Mouse (Mus musculus) cerebellum, adult 8-10 months (tissue): ENCODE results near the gene Iqsec1.

ENCODE experiments used
- DNase-seq: peaks from one replicate; pipeline ENCODE4 v3.0.0; 2022

Gene Iqsec1

DNA sequence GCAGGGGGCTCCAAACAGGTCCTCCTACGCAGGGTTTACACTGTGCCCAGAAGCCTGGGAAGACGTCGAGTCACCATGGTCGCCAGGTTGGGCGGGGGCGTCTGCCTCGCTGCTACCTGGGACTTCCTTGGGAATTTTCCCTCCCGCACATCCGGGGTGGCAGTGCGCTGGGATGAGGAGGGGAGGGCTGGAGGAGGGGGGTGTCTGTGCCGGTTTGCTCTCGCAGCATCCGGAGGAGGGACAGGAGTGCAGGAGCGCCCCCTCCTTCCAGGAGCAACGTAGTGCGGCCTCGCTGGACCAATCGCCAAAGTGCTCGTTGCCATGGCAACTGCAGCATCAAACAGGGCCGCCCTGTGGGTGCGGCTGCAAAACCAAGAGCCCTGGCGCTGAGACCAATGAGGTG lies 178.5 kb downstream of the Iqsec1 start:
- DNase-seq: peak; percentile 94

DNA sequence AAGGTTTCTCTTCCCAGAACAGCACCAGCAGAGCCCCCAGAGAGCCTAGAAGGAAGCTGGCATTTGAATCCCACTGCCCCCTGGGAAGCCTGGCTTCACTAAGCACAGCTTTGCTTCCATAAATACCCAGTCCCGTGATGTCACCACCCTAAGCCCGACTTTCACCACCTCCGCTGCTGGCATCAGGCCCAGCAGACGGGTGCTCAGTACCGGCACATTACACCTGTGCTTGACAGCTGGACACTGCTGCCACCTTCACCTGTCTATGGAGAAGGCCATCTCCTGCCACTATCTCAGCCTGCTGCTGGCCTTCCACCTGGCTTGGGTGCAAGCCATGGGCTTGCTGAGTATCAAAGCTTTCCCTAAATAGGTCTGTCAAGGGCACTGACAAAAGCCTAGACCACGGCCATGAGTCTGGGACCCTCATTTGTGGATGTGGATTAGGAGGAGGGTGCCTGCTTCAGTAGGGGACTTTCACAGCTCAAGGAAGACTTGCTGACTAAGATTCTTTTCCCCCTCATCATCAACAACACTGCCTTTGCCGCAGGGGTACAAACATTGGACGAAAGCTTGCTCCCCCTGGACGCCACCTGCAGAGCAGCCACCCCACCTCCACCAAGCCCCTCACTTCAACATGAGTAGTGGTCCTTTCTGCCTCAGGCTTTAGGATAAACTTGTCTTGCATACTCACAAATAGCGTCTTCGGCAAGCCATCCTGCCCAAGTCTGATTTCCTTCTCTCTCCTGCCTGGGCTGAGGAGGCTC lies 179.2 kb downstream of the Iqsec1 start:
- DNase-seq: peak; percentile 76

DNA sequence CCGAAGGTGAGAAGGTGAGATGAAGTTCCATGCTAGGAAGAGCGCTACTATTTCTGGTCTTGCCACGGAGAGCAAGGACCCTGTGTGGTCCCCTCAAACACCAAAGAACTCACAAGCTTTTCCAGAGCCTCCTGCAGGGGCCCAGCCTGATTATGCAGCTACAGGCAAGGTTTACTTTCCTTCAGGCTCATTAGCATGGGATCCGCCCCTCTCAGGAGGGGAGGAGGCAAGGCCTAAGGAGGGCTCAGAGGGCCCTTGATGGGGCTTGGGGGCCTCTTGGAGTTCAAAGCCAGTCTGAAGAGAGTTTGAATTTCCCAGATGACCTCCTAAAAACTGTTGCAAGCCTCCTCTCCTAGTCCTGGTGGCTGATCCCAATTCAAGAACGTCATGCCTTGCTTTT lies 179.9 kb downstream of the Iqsec1 start:
- peak; percentile 48 for DNase-seq

DNA sequence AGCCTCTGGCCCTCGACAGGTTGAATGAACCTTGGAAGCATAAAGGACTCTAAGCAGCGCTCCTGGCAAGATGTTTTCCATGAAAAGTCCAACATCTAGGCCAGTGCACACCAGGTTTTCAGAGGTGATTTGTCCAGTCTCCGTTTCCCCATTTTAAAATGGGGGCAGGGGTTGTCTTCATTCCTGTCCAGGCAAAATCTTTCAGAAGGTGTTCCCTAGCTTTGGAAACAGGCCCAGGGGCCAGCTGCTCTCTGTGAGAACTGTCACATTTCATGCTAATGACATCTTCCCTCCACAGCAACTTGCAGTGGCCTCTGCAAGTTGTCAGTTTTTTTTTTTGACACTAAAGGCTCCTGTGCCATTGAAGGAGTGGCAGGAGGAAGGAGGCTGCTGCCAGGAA lies 180.4 kb downstream of the Iqsec1 start:
- DNase-seq: peak; percentile 43

DNA sequence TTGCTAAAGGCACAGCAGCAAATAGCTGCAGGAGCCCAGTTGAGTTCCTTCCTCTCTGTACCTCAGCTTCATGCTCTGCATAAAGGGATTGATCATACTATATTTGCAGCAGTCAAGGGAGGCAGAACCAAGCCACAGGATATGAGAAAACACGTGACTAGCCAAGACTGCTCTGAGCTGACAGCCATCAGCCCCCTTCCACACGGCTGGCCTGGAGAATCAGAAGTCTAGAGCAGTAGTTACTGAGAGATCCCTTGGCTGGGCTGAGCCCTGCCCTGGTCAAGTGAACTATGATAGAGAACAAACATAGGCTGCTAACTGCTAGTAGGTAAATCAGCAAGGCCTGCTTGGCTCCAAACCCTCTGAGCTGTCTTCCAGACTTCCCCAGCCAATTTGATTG lies 180.9 kb downstream of the Iqsec1 start:
- no peak for DNase-seq

DNA sequence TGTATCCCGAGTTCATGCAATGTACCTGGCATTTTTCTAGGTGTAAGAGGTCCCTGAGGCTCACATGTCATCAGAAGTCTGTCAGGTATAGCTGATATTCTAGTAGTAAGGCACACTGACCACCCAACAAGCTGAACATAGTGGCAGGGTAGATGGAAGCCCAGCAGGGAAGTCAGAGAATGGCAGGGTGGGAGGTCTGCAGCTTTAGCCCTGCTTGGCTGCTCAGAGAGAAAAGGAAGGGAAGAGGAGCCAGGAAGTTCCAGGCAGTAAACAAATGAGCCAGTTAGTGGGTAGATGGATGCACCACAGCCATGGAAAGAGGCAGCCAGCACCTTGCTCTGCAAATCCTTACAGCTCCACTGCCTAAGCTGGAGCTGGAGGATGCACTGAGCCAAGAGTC lies 181.7 kb downstream of the Iqsec1 start:
- DNase-seq: peak; percentile 29

DNA sequence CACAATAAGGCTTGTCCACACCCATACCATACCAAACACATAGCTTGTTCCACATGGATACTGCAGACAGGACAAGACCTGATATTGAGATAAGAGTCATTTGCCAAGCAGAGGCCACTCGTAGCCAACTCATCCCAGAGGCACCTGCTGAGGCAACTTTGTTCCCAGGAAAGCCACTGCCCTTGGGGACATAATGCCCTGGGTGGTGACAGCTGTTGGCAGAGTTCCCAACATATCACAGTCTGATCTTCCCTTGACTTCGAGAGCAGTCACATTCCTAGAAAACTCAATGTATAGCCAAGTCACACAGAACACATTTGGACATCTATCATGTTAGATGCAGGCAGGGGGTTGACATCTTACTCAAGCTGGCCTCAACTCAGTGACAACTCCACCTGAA lies 183.4 kb downstream of the Iqsec1 start:
- DNase-seq: peak; percentile 37

DNA sequence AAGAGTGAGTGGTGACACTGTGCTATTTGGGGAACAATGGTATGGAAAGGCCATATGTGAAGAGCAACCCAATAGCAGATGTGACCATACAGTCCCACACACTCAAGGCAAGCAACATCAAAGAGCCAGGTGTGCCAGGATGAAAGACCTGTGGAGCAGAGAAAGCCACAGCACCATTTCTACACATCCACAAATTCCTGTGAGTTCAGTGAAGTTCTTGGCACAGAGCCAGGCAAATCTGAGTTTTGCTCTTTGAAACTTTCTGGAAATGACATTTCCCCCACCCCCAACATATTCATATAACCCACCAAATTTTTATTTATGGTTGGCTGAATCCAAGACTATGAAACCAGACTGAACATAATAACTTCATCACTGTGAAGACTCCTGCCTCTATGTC lies 183.8 kb downstream of the Iqsec1 start:
- peak; percentile 36 for DNase-seq

DNA sequence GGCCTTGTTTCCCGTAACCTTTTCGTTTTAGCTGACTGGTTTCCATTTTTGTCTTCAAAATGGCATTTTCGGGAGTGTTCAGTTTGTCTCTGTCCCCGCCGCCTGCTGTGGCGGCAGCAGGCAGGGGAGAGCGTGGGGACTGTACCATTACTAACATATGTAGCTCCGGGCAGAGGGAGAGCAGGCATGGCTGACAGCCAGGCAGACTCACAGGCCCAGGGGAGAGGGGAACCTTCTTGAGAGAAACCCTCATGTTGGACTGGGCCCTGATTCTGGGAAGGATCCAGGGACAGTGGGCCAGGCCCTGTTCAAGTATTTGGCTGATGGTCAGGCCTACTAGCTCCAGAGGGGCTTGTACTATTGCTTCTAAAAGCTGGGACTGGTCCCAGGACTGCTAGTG lies 185.9 kb downstream of the Iqsec1 start:
- DNase-seq: peak; percentile 88

DNA sequence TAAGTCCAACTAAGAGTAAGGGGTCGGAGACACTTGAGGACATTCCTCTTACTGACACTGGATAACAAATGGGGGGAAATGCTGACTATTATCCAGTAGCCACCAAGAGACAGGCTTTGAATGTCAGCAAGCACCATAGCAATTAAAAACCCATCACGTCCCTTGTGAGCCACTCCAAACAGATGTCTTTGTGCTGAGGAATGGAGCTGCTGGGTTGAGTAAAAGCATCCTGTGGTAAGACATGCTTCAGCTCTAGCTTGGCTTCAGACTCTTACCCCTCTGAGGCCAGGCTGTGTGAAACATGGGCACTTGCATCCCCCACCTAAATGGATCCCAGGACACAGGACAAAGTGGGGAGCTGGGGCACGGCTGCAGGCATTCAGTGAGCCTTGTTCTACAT lies 186.4 kb downstream of the Iqsec1 start:
- DNase-seq: no peak

DNA sequence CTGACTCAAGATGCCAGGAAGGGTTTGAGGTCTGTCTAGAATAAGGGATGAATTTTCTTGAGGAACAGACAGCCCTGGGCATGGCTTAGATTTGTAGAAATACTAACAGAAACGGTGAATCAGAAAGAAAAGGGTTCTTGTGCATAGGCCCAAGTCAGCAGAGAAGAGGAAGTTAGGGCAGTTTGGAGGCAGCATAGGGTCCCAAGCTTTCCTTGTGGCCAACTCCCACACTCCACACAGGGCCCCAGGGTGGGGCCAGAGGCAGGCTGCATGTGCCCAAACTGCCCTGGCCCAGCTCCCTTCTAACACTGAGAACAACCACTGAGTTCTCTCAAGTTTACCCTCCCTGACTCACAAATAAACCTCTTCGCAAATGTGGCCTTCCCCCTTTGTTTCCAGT lies 187.7 kb downstream of the Iqsec1 start:
- DNase-seq: no peak

DNA sequence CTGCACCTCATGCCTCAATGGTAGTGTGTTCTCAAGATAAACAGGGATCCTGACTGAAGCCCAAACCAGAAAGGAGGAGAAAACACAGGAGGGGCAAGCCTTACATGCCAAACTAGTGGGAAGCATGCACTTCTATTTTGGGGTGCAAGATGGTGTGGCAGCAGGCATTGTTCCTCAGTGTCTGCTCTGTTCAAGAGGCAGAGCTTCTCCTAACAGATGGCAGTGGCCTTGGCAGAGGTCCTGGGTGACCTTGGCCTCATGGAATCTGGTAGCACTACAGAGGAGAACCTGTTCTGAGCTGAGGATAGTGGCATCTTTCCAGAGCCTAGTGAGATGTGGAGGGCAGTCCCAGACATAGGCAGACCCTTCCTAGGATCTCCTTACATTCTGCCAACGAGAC lies 189.4 kb downstream of the Iqsec1 start:
- peak; percentile 95 for DNase-seq

DNA sequence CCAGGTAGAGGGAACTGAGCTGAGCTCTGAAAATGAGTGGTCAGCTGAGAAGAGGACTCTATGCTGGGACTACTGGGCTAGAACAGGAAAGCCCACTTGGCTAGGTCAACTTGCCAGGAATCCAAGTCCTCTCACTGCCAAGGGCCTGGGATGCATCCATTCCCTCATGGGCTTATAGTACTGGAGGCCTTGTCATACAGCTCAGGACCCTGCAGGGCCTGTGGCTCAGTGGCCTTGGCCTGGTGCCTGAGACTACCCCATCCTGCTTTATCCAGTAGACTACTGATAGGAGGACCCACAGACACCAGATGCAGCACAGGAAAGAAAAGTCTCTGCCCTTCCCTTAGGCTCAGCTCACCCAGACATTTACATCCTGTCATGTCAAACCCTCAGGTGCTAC lies 190.3 kb downstream of the Iqsec1 start:
- DNase-seq: peak; percentile 54

DNA sequence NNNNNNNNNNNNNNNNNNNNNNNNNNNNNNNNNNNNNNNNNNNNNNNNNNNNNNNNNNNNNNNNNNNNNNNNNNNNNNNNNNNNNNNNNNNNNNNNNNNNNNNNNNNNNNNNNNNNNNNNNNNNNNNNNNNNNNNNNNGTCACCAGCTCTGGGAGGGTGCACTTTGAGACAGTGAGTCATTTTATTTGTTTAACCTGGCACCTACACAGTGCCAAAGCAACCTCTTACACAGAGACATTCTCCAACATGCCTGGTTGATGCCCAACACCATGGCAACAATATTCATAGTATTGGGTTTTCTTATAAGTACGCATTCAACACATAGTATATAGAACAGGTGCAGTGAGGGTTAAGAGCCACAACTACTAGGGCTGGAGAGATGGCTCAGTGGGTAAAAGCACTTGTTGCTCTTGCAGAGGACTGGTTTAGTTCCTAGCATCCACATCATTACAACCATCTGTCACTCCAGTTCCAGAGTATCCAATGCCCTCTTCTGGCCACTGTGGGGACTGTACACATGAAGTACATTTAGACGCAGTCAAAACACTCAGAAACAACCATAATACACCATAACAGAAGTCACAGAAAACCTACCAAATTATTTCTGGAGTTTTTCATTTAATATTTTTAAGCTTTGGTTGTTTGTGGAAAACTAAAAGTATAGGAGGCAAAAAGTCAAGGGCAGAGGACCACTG lies 191.4 kb downstream of the Iqsec1 start:
- no peak for DNase-seq

DNA sequence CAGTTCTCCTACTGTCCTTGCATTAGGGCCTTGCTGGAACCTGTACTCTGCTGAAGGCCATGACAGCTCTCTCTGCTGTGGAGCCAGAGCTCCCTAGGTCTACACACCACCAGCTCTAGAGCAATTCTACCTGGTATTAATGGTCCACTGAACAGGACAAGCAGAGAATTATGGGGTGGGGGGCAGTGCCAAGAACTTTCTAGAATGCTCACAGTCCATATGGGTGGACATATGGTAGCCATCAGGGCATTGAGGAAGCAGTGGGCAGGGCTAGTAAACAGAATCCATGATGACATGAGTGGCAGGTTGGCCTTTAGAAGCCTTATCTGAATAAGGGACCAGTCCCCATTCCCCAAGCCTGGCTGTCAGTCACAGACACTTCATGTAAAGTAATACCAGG lies 197.6 kb downstream of the Iqsec1 start:
- peak; percentile 40 for DNase-seq

DNA sequence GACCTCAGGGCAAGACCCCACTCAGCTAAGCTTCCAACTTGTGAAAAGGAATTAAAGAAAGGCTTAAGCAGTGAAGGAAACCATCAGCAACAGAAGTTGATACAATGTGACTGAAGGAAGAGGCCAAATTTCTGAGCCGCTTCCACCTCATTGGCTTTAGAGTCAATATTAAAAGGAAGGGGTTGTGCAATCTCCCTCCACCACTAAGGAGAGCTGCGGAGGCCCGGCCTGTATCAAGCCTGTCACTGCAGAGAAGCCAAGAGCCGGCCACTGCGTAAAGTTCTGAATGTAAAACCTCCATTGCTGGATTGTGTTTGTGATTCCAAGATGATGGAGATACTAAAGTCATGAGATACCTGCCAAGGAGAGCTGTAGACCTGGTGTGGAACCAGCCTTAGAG lies 199.0 kb downstream of the Iqsec1 start:
- DNase-seq: no peak

DNA sequence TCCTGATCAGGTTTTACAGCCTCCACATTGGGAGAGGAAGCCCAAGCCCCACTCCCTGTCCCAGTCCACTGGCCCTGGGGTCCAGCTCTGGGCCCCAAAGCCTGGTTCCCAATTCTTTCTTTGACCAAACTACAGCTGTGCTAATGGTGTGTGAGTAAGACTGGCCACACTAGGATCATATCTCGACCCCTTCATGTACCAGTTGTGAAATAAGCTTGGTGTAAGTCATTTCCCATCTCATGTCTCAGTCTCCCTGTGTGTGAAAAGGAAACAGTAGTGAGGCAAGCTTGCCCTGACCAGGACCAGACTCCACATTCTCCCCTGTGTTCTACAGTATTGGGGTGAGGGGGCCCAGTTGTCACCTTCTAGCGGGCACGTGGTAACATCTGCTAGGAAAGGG lies 200.9 kb downstream of the Iqsec1 start:
- DNase-seq: no peak

DNA sequence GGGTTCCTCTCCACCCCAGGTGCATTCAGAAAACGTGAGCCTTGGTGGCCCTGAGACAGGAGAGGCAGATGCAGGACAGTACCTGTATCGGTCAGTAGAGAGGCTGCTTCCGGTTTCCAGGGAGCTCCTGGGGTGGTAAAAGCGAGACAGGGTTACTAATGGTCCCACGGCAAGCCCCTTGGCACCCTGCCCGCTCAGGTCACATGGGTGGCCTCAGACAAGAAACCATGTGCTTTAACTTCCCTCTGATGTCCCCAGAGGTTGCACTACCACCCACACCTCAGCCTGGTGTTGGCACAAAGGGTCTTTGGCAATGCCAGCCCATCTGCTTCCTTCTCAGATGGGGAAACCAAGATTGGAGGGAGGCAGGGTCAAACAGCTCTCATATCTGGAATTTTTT lies 201.4 kb downstream of the Iqsec1 start:
- DNase-seq: peak; percentile 34

DNA sequence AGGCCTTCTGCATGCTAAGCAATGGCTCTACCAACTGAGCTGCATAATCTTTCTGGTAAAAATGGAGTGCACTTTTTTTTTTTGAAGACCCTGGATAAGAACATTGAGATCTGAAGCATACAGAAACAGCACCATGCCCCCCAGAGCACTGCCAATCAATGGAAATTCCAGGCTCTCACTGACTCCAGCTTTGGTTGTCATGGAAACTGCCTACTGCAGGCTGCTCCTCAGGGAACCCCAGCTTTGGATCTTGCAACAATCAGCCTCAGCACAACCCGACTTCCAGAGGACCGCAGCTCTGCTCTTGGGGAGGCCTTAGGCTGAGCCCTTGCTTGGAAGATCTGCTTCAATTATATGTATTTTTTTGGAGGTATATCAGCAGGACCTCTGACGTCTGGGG lies 201.9 kb downstream of the Iqsec1 start:
- no peak for DNase-seq

DNA sequence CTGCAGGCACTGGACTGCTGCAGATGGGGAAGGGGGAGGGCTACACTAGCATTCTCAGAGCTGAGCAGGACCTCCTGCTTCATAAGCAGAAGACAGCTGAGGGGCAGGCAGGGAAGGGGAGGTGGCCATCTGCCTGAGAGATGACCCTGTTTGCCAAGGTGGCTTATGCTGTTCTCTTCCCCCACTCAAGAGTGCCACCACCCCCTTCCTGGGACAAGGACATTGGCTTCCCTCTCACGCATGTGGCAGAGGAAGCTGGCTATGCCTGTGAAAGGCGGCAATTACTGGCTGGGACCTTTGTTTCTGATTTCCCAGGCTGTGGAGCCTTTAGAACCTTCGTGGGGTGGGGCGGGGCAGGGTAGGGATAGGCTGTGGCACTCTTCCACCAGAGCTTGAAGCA lies 204.5 kb downstream of the Iqsec1 start:
- DNase-seq: peak; percentile 29

DNA sequence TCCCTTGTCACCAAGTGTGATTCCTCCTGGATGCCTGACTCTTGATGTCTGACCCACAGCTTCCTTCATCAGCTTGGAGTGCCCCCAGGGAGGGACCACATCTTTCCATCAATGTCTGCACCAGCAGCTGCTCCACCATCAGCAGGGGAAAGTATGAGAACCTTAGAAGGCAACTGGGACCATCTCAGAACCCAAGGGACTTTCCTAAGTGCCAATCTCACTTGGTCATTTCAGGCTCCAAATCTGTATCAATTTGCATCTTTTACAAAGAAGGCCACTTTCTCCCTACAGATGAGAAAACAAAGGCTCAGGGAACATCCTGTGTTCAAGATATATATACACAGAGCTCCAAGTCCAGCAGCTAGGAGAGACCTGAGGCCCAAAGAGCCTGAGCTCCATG lies 205.3 kb downstream of the Iqsec1 start:
- no peak for DNase-seq

DNA sequence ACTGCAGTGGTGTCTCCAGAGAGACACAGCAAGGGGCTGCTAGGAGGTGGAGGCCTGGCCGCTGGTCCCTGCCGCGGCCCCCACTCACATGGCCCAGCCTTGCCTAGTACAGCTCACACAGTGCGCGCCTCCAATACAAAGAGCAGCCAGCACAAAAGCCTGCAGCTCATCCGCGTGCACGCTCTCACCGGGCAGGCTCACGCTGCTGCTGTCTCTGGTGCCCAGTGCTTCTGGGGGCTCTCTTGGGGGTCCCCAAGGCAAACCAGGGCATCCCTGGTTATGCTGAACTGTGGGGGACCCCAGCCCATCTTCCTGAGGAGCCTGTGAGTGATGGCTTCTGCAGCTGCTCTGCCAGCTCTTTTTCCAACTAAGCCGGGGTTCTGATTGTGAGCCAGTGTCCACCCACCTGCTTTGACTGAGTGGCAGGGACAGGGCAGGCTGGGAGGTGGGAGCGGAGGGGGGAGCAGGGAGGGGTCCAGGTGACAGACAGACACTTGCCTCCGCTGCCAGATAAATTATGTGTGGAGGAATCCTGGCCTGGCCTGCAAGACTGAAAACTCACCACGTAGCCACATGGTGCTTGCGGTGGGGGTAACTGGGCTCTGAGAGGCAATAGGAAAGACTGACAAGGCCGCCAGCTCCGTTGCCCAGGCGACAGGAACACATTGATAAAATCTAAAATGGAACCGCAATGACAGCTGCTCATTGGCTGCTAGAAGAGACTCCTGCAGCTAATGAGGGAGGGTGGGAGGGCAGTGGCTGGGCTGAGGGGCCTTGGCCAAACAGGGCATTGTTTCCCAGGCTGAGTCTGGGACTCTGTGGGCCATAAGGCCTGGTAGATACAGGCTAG lies 206.3 kb downstream of the Iqsec1 start:
- peak; percentile 48 for DNase-seq

DNA sequence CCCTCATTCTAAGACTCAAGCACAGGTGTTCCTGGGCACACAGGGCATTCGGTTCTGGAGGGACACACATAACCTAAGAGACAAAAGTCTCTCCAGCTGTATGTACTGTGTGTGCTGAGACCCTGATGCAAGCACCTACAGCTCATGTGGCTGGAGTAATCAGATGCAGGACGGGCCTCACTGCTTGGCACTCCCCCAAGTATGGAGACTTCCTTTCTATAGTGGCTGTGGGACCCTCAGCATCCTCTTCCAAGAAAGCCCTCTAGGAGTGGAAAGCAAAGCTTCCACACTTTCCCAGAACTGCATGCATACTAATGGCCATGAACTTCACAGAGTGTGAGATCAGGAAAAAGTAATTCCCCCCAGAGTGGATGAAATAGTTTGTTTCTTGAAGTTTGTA lies 208.0 kb downstream of the Iqsec1 start:
- no peak for DNase-seq

DNA sequence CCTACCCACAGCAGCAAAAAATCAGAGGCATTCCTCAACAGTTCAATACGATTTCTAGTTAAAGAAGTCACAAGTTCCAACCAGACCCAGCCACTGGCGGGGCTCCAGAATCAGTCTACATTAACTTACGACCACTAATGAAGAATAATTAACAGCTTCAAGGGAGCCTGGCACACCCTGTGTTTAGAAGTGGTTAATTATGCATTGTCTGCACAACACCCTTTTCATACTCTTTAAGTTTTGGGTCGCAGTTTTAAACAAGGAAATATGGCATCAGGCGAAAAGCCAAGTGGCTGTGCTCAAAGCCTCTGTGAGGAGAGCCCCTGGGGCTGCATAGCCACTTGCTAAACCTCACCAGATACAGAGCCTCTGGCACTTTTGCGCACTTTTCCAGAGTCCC lies 209.6 kb downstream of the Iqsec1 start:
- DNase-seq: no peak
